Mouse (Mus musculus) hindbrain, embryonic 13.5 days (tissue): ENCODE results near the gene Dpf3. TPM values are rescaled to one million over a fixed set of nuclear protein-coding genes. Genes with fewer than 3 reads are reported as not detected.

ENCODE experiments used
- ATAC-seq: fragments of 200-750 bp; cut with Nextera tagmentation; 2 replicates; pipeline ENCODE4 v1.8.0; 2017; ENCODE audit warnings: moderate TSS enrichment; ENCODE audit not compliant: low FRiP score
- H3K27ac ChIP-seq: fragments of 300-500 bp; sonication (generic); 2 replicates; pipeline ENCODE4 v1.5.1; 2015; ENCODE audit warnings: inconsistent platforms, mild to moderate bottlenecking, moderate library complexity
- H3K27me3 ChIP-seq: fragments of 300-500 bp; sonication (generic); 2 replicates; pipeline ENCODE4 v1.6.1; 2015; ENCODE audit warnings: mild to moderate bottlenecking, inconsistent platforms
- H3K36me3 ChIP-seq: fragments of 300-500 bp; sonication (generic); 2 replicates; pipeline ENCODE4 v1.6.1; 2015; ENCODE audit warnings: mild to moderate bottlenecking, inconsistent platforms
- H3K4me1 ChIP-seq: fragments of 300-500 bp; sonication (generic); replicated peaks from 2 replicates; pipeline ENCODE4 v1.6.1; 2015; ENCODE audit warnings: inconsistent platforms
- H3K4me2 ChIP-seq: fragments of 300-500 bp; sonication (generic); 2 replicates; pipeline ENCODE4 v1.6.1; 2015; ENCODE audit warnings: inconsistent platforms, mild to moderate bottlenecking, moderate library complexity
- H3K4me3 ChIP-seq: fragments of 300-500 bp; sonication (generic); 2 replicates; pipeline ENCODE4 v1.5.1; 2015; ENCODE audit warnings: mild to moderate bottlenecking, inconsistent platforms
- H3K9ac ChIP-seq: fragments of 300-500 bp; sonication (generic); 2 replicates; pipeline ENCODE4 v1.6.1; 2015; ENCODE audit warnings: mild to moderate bottlenecking, inconsistent platforms
- H3K9me3 ChIP-seq: fragments of 300-500 bp; sonication (generic); 2 replicates; pipeline ENCODE4 v1.6.1; 2016; ENCODE audit warnings: inconsistent platforms
- WGBS: fragments of 180-500 bp; shearing (Covaris S2); methylation state at CpG from one replicate; pipeline ENCODE4 v1.1.7; 2015; 5-methylcytosine and 5-hydroxymethylcytosine counted together
- polyA plus RNA-seq: library from polyadenylated mRNA; unstranded; fragments of >200 nt; fragmentation: Nextera tagmentation; extraction: Ambion mirVana; gene quantifications from 2 replicates; pipeline ENCODE4 v1.2.1, GENCODE M21; 2015

The Dpf3 gene
- polyA plus RNA-seq: 26.9 and 27.7 TPM in 2 replicates

DNA sequence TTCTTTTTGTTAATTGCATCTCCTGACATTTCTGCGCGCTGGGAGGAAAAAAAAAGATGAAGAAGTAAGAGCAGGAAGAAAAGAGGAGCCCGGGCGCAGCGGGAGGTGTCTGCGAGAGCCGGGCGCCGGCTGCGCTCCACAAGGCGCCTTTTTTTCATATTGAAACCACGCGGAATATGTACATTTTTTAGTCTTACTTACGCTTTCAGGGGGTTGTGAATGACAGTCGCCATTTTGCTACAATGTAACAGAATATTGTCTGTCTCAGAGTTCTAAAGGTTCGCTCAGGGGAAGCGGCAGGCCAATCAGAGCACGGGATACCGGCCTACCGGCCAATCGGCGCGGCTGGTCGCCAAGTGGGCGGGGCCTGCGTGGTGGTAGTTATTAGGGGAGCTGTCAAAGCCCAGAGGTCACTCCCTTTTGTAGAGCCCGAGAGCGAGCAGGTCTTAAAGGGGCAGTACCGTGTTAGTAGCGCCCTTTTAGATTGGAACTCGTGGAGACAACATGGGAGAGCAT, at the start of gene Dpf3:
TSS of gene Dpf3 (minus strand) at position 241 of the 516 bp plus-strand sequence.
- H3K27ac ChIP-seq: peak within 1 kb of the TSS; percentile 95
- H3K27me3 ChIP-seq: 0 out of 2 replicates have a peak, but pooled peaks cover 6% of the 10 kb centered on the region
- H3K9ac ChIP-seq: peak within 1 kb of the TSS; percentile 90
- peak; percentile 93 for ATAC-seq
- WGBS: under 1% methylated on average over 31 of the region's 31 CpGs
- H3K4me2 ChIP-seq: peak within 1 kb of the TSS; percentile 96
- H3K4me1 ChIP-seq: peaks cover 31% of the 10 kb centered on the region
- no peaks in the 10 kb centered on the region for H3K9me3 ChIP-seq
- peak within 1 kb of the TSS; percentile 85 for H3K4me3 ChIP-seq
- no peaks in the 10 kb centered on the region for H3K36me3 ChIP-seq

DNA sequence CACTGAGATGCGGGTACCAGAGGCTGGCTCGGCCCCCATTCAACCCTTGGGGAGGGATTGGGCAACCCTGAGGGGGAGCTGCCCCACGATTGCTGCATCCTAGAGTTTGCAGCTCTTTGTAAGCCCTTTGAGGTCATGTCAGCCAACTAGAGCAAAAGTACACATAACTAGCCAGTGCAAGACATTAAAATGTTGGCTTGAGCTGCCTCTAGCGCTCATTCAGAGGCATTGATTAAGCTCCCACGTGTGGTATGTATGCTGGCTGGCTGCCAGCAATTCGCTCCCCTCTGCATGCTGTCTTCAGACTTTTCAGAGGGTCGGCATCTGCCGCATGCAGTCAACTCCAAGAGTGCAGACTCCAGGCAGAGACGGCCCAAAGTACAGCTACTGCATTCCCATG, 48.5 kb upstream of the Dpf3 start:
- Histone ChIP-seq H3K36me3 (peaks cover 85% of the 10 kb centered on the region), H3K4me3 (no peak overlapping the region), H3K4me1 (peaks cover 11% of the 10 kb centered on the region), H3K27me3 (no peaks in the 10 kb centered on the region), H3K9me3 (no peaks in the 10 kb centered on the region), H3K4me2 (no peak overlapping the region), H3K9ac (no peak overlapping the region), H3K27ac (peak overlapping the region; percentile 23)
- peak; percentile 53 for ATAC-seq
- 43% methylated on average over 9 of the region's 9 CpGs for WGBS

DNA sequence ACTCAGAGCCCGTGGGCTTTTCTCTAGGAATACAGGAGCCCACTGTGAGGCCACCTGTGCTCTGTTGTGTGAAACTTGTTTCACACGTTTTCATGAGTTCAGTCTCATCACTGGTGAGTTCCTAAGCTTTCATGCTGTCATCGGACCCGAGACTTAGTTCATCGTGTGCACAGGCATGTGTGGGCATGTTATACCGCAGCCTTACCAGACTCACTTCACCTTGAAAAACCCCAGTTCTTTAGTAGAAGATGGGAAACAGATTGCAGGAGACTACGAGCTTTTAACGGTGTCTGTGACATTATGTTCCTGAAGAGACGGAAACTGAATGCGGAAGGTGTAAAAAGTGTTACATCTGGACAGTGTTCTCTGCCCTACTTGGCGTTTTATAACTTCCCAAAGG, 47.9 kb upstream of the Dpf3 start:
- Histone ChIP-seq H3K27ac (no peak overlapping the region), H3K9me3 (no peaks in the 10 kb centered on the region), H3K27me3 (no peaks in the 10 kb centered on the region), H3K4me3 (no peak overlapping the region), H3K4me1 (peaks cover 11% of the 10 kb centered on the region), H3K4me2 (no peak overlapping the region), H3K36me3 (peaks cover 84% of the 10 kb centered on the region), H3K9ac (no peak overlapping the region)
- ATAC-seq: no peak
- 88% methylated on average over 11 of the region's 11 CpGs for WGBS

DNA sequence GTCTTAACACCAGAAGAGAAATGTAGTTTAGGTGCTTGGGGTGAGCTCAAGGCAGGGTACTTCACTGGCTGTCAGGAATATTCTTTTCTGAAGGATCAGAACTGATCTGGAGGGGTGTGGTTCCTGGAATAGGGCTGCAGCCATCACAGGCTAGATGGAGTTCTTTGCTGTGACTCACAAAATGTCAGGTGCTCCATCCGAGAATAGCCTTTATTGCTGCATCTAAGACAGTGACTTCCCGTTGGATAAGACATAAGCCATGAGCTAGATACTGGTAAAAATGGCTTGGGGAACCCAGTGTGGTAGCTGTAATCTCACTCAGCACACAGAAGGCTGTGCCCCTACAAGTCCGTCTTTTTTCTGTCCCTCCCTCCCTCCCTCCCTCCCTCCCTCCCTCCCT, 46.7 kb upstream of the Dpf3 start:
- ATAC-seq: no peak
- Histone ChIP-seq H3K27ac (no peak overlapping the region), H3K4me3 (no peak overlapping the region), H3K36me3 (peaks cover 77% of the 10 kb centered on the region), H3K4me1 (peaks cover 11% of the 10 kb centered on the region), H3K4me2 (no peak overlapping the region), H3K9ac (no peak overlapping the region), H3K9me3 (no peaks in the 10 kb centered on the region), H3K27me3 (no peaks in the 10 kb centered on the region)
- 93% methylated on average over 3 of the region's 3 CpGs for WGBS

DNA sequence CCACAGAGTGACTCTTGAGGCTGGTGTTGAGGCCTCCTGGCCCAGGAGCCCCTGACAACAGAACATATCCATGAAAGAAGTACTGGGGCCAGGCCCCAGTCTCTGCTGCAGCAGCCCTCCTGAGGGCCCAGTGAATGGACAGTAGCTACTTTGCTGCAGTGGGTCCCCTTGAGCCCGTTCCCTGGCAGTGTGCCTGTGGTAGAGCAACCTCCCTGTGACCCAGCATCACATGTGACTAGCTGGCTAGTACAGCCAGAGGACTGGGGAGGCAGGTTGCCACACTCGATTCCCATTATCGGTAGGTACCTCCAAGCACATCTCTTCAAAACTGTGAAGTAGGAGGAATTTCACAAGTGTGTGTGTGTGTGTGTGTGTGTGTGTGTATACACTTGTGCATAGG, 45.5 kb upstream of the Dpf3 start:
- Histone ChIP-seq H3K27me3 (no peaks in the 10 kb centered on the region), H3K4me1 (peaks cover 11% of the 10 kb centered on the region), H3K36me3 (peaks cover 68% of the 10 kb centered on the region), H3K27ac (no peak overlapping the region), H3K9ac (no peak overlapping the region), H3K4me3 (no peak overlapping the region), H3K4me2 (no peak overlapping the region), H3K9me3 (no peaks in the 10 kb centered on the region)
- WGBS: 84% methylated on average over 3 of the region's 3 CpGs
- no peak for ATAC-seq

DNA sequence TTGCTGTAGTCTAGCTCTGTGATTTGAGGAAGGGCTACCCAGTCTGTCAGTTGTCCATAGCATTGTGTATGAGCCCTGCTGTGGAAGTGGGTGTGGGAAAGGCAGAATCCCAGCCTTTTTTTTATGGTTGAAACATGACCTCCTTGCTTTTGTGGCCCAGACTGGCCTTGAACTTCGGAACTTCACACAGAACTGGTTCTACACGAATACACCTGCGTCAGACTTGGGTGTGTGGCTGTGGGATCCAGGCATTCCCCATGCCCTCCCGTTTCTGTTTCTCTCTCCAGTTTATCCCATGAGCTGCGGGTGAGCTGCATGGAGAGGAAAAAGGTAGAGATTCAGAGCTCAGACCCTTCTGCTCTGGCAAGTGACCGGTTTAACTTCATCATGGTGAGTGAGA, 44.5 kb upstream of the Dpf3 start:
- Histone ChIP-seq H3K4me1 (peaks cover 11% of the 10 kb centered on the region), H3K36me3 (peaks cover 64% of the 10 kb centered on the region), H3K27me3 (no peaks in the 10 kb centered on the region), H3K27ac (no peak overlapping the region), H3K9me3 (no peaks in the 10 kb centered on the region), H3K4me2 (no peak overlapping the region), H3K9ac (no peak overlapping the region), H3K4me3 (no peak overlapping the region)
- 95% methylated on average over 6 of the region's 6 CpGs for WGBS
- no peak for ATAC-seq

DNA sequence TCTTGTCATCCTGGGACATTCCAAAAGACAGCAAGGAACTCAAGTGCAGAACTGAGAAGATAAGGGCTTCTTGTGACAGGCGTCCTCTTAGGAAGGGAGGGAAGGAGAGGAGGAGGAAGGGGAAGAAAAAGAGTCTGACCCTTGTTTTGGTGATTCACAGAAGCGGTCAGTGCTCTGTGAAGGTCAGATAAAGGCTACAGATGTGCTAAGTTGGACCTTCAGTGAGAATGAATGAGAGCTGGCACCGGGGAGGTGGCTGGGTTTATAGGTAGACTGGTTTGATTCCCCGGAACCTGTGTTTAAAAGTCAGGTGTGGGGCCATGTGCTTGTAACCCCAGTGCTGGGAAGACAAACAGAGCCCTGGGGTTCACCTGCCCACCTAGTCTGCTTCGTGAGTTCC, 41.1 kb upstream of the Dpf3 start:
- H3K4me3 ChIP-seq: no peak overlapping the region
- 93% methylated on average over 5 of the region's 5 CpGs for WGBS
- ATAC-seq: no peak

DNA sequence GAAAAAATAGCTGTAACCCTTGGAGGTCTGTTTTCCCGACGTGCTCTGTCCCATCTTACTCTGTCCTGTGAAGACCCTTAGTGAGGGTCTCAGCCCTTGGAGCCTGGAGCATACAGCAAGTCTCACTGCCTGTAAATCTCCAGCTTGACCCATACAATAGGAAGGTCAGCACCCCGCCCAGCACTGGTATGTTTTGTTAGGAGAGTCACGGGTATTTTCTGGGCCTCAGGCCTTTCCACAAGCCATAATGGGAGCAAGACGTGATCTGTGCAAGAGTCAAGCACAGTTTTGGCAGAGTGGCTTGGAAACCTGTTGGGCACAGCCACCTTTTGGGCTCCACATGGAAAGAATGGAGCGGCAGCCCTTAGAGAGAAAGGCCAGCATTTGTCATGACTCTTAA, 40.3 kb upstream of the Dpf3 start:
- no peaks in the 10 kb centered on the region for H3K9me3 ChIP-seq
- no peak overlapping the region for H3K4me3 ChIP-seq
- peaks cover 17% of the 10 kb centered on the region for H3K4me1 ChIP-seq
- no peak overlapping the region for H3K27ac ChIP-seq
- H3K4me2 ChIP-seq: no peak overlapping the region
- no peaks in the 10 kb centered on the region for H3K27me3 ChIP-seq
- H3K9ac ChIP-seq: no peak overlapping the region
- peaks cover 35% of the 10 kb centered on the region for H3K36me3 ChIP-seq
- ATAC-seq: no peak
- 57% methylated on average over 6 of the region's 6 CpGs for WGBS

More for the DNA sequence above, 41.1 kb upstream of the Dpf3 start:
- Histone ChIP-seq H3K9me3 (no peaks in the 10 kb centered on the region), H3K9ac (no peak overlapping the region), H3K4me2 (no peak overlapping the region), H3K4me1 (peaks cover 11% of the 10 kb centered on the region; the same call in 1 of the 2 replicates), H3K27ac (no peak overlapping the region), H3K27me3 (no peaks in the 10 kb centered on the region), H3K36me3 (peaks cover 41% of the 10 kb centered on the region)

DNA sequence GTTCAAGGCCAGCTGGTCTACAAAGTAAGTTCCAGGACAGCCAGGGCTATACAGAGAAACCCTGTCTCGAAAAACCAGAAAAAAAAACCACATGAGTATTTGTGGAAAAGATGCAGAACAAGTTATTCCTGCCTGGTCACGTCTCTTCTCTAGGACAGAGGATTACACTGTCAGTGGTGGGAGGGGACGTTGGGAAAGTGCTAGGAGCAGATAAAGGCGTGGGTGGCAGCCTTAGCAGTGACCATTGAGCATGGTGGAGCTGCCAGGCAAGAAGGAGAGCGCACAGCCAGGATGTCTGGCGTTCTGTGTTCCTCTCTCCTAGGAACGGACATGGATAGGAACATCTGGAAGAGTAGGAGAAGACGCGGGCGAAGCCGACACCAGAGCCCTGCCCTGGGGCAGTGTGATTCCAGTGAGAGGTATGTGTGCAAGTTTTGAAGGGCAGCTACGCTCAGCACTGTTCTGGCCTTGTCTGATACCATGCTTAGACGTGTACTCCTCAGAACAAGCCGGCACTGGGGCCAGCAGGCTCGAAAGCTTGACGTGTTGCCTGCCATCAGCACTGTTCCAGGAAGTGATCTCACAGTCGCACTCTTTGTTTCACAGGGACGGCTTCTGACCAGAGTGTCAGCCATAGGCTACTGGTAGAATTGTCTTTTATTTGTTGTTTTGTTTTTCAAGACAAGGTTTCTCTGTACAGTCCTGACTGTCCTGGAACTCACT, 38.5 kb upstream of the Dpf3 start:
- no peaks in the 10 kb centered on the region for H3K27me3 ChIP-seq
- no peak overlapping the region for H3K27ac ChIP-seq
- no peak overlapping the region for H3K9ac ChIP-seq
- 87% methylated on average over 18 of the region's 18 CpGs for WGBS
- no peaks in the 10 kb centered on the region for H3K9me3 ChIP-seq
- H3K4me2 ChIP-seq: no peak overlapping the region
- H3K4me1 ChIP-seq: peaks cover 31% of the 10 kb centered on the region
- H3K4me3 ChIP-seq: no peak overlapping the region
- H3K36me3 ChIP-seq: peaks cover 18% of the 10 kb centered on the region
- no peak for ATAC-seq

DNA sequence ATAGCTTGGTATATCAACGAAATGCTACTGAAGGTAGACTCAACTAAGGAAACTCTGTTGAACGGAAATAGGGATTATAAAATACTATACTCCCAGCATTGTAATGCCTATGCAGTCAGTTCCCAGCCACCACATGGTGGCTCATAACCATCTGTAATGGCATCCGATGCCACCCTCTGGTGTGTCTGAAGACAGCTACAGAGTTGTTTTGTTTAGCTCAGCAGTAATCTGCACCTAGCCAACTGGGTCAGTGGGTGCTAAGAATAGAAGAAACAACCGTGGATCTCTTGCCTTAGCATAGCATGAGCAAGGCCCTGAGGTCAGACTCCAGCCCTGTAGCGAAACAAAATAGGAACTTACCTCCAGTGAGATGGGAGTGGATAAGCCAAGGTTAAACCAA, 36.8 kb upstream of the Dpf3 start:
- H3K4me1 ChIP-seq: peaks cover 34% of the 10 kb centered on the region
- 82% methylated on average over 5 of the region's 5 CpGs for WGBS
- H3K27ac ChIP-seq: no peak overlapping the region
- no peak overlapping the region for H3K4me2 ChIP-seq
- H3K9me3 ChIP-seq: no peaks in the 10 kb centered on the region
- no peak overlapping the region for H3K4me3 ChIP-seq
- H3K36me3 ChIP-seq: peaks cover 10% of the 10 kb centered on the region
- no peak overlapping the region for H3K9ac ChIP-seq
- ATAC-seq: no peak
- no peaks in the 10 kb centered on the region for H3K27me3 ChIP-seq

DNA sequence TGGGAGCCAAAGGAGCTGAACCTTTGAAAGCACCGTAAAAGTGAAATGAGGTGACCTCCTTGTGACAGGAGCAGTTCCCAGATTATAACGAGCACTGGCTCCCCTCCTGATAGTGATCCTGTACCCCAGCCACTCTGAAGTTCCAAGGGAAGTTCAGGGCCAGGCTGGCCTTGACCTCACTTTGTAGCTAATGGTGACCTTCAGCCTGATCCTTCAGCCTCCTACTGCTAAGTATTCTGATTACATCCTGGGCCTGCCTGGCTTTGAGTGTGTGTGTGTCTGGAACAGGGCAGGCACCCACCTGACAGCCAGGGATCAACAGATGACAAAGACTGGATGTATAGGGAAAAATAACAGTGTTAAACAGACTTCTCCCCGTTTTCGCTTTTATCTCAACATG, 36.4 kb upstream of the Dpf3 start:
- WGBS: 84% methylated on average over 4 of the region's 4 CpGs
- no peak for ATAC-seq

DNA sequence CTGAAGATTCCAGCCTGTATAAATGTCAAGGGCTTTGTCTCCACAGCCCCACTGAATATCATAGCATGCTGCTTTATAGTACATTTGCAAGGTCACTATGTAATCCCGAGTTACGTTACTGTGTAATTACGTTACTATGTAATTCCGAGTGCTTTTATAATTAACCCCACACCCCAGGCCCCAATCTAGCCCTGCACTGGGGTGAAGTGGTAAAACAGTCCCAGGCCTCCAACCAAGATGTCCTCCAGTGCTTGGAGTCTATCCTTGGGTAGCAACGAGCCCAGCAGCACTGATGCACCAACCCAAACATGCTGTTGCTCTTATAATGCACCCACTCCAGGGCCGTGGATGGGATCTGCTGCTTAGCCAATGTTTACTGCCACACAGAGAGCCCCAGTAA, 35.5 kb upstream of the Dpf3 start:
- Histone ChIP-seq H3K27ac (no peak overlapping the region), H3K9ac (0 out of 2 replicates have a peak overlapping the region, but pooled peaks have one; percentile 21), H3K9me3 (no peaks in the 10 kb centered on the region), H3K4me2 (no peak overlapping the region), H3K4me3 (no peak overlapping the region), H3K36me3 (peaks cover 6% of the 10 kb centered on the region; the same call in 1 of the 2 replicates), H3K4me1 (peaks cover 34% of the 10 kb centered on the region), H3K27me3 (no peaks in the 10 kb centered on the region)
- WGBS: 90% methylated on average over 6 of the region's 6 CpGs
- ATAC-seq: no peak

More for the DNA sequence above, 36.4 kb upstream of the Dpf3 start:
- Histone ChIP-seq H3K4me2 (no peak overlapping the region), H3K27ac (no peak overlapping the region), H3K4me1 (peaks cover 34% of the 10 kb centered on the region), H3K9me3 (no peaks in the 10 kb centered on the region), H3K36me3 (peaks cover 7% of the 10 kb centered on the region), H3K9ac (no peak overlapping the region), H3K27me3 (no peaks in the 10 kb centered on the region), H3K4me3 (no peak overlapping the region)

DNA sequence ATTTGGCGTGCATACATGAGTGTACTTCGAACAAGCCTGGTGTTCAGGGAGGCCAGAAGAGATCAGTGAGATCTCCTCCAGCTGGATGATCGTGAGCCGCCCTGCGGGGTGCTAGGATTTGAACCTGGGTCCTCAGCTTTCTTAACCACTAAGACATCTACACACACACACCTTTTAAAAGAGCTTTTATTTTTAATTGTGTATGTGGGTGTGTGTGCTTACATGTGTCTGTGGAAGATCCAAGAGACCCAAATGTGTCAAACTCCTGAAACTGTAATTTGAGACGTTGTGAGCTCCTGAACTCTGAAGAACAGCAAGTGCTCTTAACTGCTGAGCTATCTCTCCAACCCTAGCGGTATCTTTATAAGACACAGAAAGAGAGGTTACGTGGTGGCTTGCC, 33.6 kb upstream of the Dpf3 start:
- H3K9ac ChIP-seq: peak overlapping the region; percentile 83
- peak overlapping the region; percentile 76 for H3K4me3 ChIP-seq
- H3K4me2 ChIP-seq: peak overlapping the region; percentile 73
- 54% methylated on average over 8 of the region's 8 CpGs for WGBS
- no peaks in the 10 kb centered on the region for H3K27me3 ChIP-seq
- no peaks in the 10 kb centered on the region for H3K9me3 ChIP-seq
- ATAC-seq: no peak
- H3K36me3 ChIP-seq: no peaks in the 10 kb centered on the region
- H3K4me1 ChIP-seq: peaks cover 34% of the 10 kb centered on the region
- H3K27ac ChIP-seq: no peak overlapping the region
